Mouse (Mus musculus): ENCODE data around the gene Elf2. TPM values are rescaled to one million over a fixed set of nuclear protein-coding genes. Genes with fewer than 3 reads are reported as not detected.

Elf2 gene
- total and polyA plus RNA-seq, 3 experiments: 31.2 to 41.2 (median 32.2) TPM

DNA sequence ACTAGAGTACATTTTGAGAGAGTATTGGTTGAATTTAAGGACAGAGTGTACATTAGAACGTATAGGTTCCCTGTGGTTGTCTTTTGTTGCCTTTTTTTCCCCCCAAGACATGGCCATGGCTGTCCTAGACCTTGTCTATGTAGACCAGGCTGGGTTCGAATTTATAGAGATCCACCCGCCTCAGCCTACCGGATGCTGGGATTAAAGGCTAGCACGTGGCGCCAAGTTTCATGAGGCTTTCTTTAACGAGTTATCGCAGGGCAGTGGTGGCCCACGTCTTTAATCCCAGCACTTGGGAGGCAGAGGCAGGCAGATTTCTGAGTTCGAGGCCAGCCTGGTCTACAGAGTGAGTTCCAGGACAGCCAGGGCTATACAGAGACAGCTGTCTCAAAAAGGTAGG lies 114.5 kb downstream of the Elf2 start:
- no peaks in the 10 kb centered on the region for H3K9me3 ChIP-seq (replicated peaks; ENCODE audit: low read length)
- dilution Hi-C loops (cut with MboI; ENCODE audit: extremely low pct_ligation_motif_present, extremely low pct_unique_long_range_greater_than_20kb, low sequenced_read_pairs) (no loop called here), in situ Hi-C loops (cut with MboI; ENCODE audit: low pct_ligation_motif_present, low pct_unique_long_range_greater_than_20kb, low sequenced_read_pairs) (no loop called here)
- no peak overlapping the region for H3K27ac ChIP-seq (ENCODE audit: insufficient read depth, low read depth)
- H3K4me1 ChIP-seq (ENCODE audit: control insufficient read depth in 1 of 2, insufficient read depth in 2 of 2): peaks cover 8 to 33% of the 10 kb centered on the region in 2 experiments
- TF ChIP-seq GABPA (IDR thresholded peaks at IDR 0.05; ENCODE audit: insufficient replicate concordance, low read depth, low read length): no peak
- no peak for TF ChIP-seq TBP (conservative IDR thresholded peaks at IDR 0.05; ENCODE audit: low read depth, low read length)
- no peak for TF ChIP-seq JUN (IDR thresholded peaks at IDR 0.05; ENCODE audit: insufficient read depth, low read depth, low read length)
- peak overlapping the region in 2 of 3 experiments; percentile 68 to 85 for H3K4me3 ChIP-seq (replicated peaks in 1 of 3; ENCODE audit: low read depth in 2 of 3, low read length in 2 of 3, poor library complexity in 1 of 3)
- DNase-seq (ENCODE audit: extremely low read depth): no peak
- peak overlapping the region; percentile 58 for H3K4me2 ChIP-seq (ENCODE audit: insufficient read depth, low read depth, poor library complexity, severe bottlenecking)
- no peak overlapping the region for H3K9ac ChIP-seq (ENCODE audit: insufficient read depth, low read depth)
- H3K27me3 ChIP-seq (replicated peaks): no peaks in the 10 kb centered on the region
- peaks cover 13% of the 10 kb centered on the region for H3K79me2 ChIP-seq (replicated peaks; ENCODE audit: control insufficient read depth, extremely low read depth, insufficient read depth, poor library complexity, severe bottlenecking)
- H3K36me3 ChIP-seq (replicated peaks in 1 of 2; ENCODE audit: control insufficient read depth in 1 of 2, insufficient read depth in 1 of 2, low read length in 1 of 2): peaks cover 0 to 23% of the 10 kb centered on the region in 2 experiments

DNA sequence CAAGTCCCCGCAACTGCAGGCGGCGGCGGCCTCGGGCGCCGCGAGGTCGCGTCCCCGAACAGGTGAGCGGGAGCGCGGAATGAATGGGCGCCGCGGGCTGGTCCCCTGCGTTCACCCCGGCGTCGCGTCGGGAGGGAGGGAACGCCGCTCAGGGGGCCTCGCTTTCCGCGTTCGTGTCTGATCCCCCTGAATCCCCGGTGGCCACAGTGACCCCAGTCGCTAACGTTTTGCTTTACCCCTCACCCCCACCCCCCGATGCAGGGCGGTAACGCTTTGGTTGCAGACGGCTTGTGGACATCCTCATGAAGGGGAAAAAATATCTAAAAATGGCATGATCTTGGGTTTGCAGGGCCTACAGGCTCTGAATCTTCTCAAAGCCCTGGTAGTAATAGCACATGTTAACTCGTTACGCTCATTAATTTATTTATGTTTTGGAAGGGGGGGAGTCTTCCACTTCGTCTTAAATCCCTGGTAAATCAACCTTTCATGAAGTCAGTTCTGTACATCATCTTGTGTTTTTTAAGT lies 115.2 kb downstream of the Elf2 start:
- dilution Hi-C loops (cut with MboI; ENCODE audit: extremely low pct_ligation_motif_present, extremely low pct_unique_long_range_greater_than_20kb, low sequenced_read_pairs) (no loop called here), in situ Hi-C loops (cut with MboI; ENCODE audit: low pct_ligation_motif_present, low pct_unique_long_range_greater_than_20kb, low sequenced_read_pairs) (no loop called here)
- H3K27ac ChIP-seq (ENCODE audit: insufficient read depth, low read depth): no peak overlapping the region
- H3K9ac ChIP-seq (ENCODE audit: insufficient read depth, low read depth): peak overlapping the region; percentile 70
- H3K4me2 ChIP-seq (ENCODE audit: insufficient read depth, low read depth, poor library complexity, severe bottlenecking): peak overlapping the region; percentile 60
- DNase-seq (ENCODE audit: extremely low read depth): no peak
- H3K27me3 ChIP-seq (replicated peaks): no peaks in the 10 kb centered on the region
- peaks cover 8 to 33% of the 10 kb centered on the region in 2 experiments for H3K4me1 ChIP-seq (ENCODE audit: control insufficient read depth in 1 of 2, insufficient read depth in 2 of 2)
- peak overlapping the region; percentile 68 to 90 (median 85) for H3K4me3 ChIP-seq (replicated peaks in 1 of 3; ENCODE audit: low read depth in 2 of 3, low read length in 2 of 3, poor library complexity in 1 of 3)
- H3K36me3 ChIP-seq (replicated peaks in 1 of 2; ENCODE audit: control insufficient read depth in 1 of 2, insufficient read depth in 1 of 2, low read length in 1 of 2): peaks cover 0 to 20% of the 10 kb centered on the region in 2 experiments
- H3K79me2 ChIP-seq (replicated peaks; ENCODE audit: control insufficient read depth, extremely low read depth, insufficient read depth, poor library complexity, severe bottlenecking): peaks cover 13% of the 10 kb centered on the region
- TF ChIP-seq MXI1 (IDR thresholded peaks at IDR 0.05; ENCODE audit: low read depth, low read length) (0 out of 2 replicates have a peak, but pooled peaks have one; percentile 15), KAT2A (IDR thresholded peaks at IDR 0.05; ENCODE audit: insufficient replicate concordance, low read length) (no peak), UBTF (IDR thresholded peaks at IDR 0.05; ENCODE audit: low read depth, low read length) (peak; percentile 6; the same call in 1 of the 2 replicates), ZMIZ1 (IDR thresholded peaks at IDR 0.05; ENCODE audit: low read depth, low read length) (no peak), TCF12 (IDR thresholded peaks at IDR 0.05; ENCODE audit: low read depth, low read length) (no peak), POLR2AphosphoS2 (IDR thresholded peaks at IDR 0.05; ENCODE audit: low read depth, low read length) (no peak), ZC3H11A (IDR thresholded peaks at IDR 0.05; ENCODE audit: low read depth, low read length) (no peak), SIN3A (IDR thresholded peaks at IDR 0.05; ENCODE audit: low read length) (peak; percentile 11; the same call in 1 of the 2 replicates), NRF1 (IDR thresholded peaks at IDR 0.05; ENCODE audit: low read depth, low read length) (no peak)
- no peaks in the 10 kb centered on the region for H3K9me3 ChIP-seq (replicated peaks; ENCODE audit: low read length)
